15 mouse cellular contexts compared by ENCODE assay signal in the genomic region with DNA sequence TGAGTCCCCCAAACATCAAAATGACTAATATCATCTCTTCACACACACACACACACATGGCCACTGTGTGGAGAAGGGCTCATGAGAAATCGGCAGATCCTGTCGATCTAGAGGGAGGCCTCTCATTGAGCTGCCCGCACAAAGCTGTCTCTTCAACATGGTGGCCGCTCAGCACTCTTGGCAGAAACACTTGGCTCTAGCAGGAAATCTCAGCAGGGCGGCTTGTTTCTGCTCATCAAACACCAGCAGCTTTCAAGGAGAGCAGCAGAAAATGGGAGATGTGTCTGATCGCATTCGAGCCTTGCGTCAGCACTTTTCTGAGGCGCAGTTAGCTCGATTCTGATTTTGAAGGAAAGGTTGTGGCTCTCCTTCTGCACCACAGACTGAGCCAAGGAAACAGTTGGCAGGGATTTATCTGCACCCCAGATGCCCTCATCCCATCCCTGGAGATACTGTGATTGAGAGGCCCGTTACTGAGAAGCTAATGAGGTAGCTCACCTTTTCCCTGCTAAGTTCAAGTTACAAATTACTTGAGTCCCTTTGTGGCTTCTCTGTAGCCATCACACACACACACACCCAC.
DNase-seq lines count a peak whose midpoint lies in the region; ATAC-seq and TF ChIP-seq lines count a peak whose summit lies in the region.
"Had no signal": no experiment of that assay in that cellular context is flagged by ENCODE, and none has a peak within 500 bp of the region (broad histone marks: within the 10 kb centered on the region; RNA-seq: fewer than 3 reads in every experiment).

No protein-coding gene starts in this region.

- no peak overlapping the region for H3K9ac ChIP-seq in intestine, postnatal 0 days (ENCODE audit: low read depth, low read length)
- H3K9ac ChIP-seq: kidney, embryonic 15.5 days; liver, embryonic 13.5 days had no signal

- no peak for ATAC-seq in intestine, postnatal 0 days
- ATAC-seq: Patski had no signal

- WGBS in hindbrain, embryonic 10.5 days: 81% methylated on average over 11 of the region's 11 CpGs
- WGBS in intestine, postnatal 0 days: 91% methylated on average over 11 of the region's 11 CpGs

- no peaks in the 10 kb centered on the region for H3K27me3 ChIP-seq in E14TG2a.4 (ENCODE audit: insufficient read depth, low read length)
- no peaks in the 10 kb centered on the region; the same call in 1 of the 2 replicates for H3K27me3 ChIP-seq in hindbrain, embryonic 10.5 days (ENCODE audit: insufficient read depth, poor library complexity, severe bottlenecking)
- H3K27me3 ChIP-seq in intestine, postnatal 0 days (replicated peaks; ENCODE audit: control insufficient read depth, insufficient read depth, low read length): no peaks in the 10 kb centered on the region
- H3K27me3 ChIP-seq: kidney, embryonic 15.5 days; liver, embryonic 13.5 days; Patski had no signal

- H3K4me1 ChIP-seq in E14TG2a.4 (replicated peaks; ENCODE audit: low read depth, low read length): peaks cover 63% of the 10 kb centered on the region
- H3K4me1 ChIP-seq in hindbrain, embryonic 10.5 days (replicated peaks): peaks cover 67% of the 10 kb centered on the region
- H3K4me1 ChIP-seq in intestine, postnatal 0 days (replicated peaks; ENCODE audit: control insufficient read depth, insufficient read depth, low read length): no peaks in the 10 kb centered on the region
- H3K4me1 ChIP-seq: megakaryocyte, embryonic 14.5 days had no signal

- peak; percentile 11 to 31 for DNase-seq in layer of hippocampus, adult 18-20 months (ENCODE audit: low spot score in 2 of 2)
- no peak for DNase-seq in layer of hippocampus, adult 9-10 months (ENCODE audit: low spot score)
- DNase-seq in cerebellum, adult 18-20 months: peak; percentile 83 to 84
- no peak for DNase-seq in hindbrain, embryonic 10.5 days (ENCODE audit: low spot score)
- DNase-seq in yolk sac, embryonic 10.5 days (ENCODE audit: low spot score): no peak
- DNase-seq in ovary, adult 18-20 months (ENCODE audit: low spot score): no peak
- DNase-seq: adrenal gland, postnatal 25 days; heart, postnatal 14 days; liver, embryonic 13.5 days; spleen, adult 18-20 months had no signal

- H3K4me3 ChIP-seq in E14TG2a.4 (replicated peaks; ENCODE audit: low read length): 0 out of 2 replicates have a peak overlapping the region, but pooled peaks have one; percentile 37
- no peak overlapping the region for H3K4me3 ChIP-seq in hindbrain, embryonic 10.5 days
- H3K4me3 ChIP-seq in intestine, postnatal 0 days (ENCODE audit: low read depth, low read length): no peak overlapping the region
- H3K4me3 ChIP-seq: kidney, embryonic 15.5 days; liver, embryonic 13.5 days; megakaryocyte, embryonic 14.5 days had no signal

- TF ChIP-seq CTCF in E14TG2a.4 (conservative IDR thresholded peaks at IDR 0.05; ENCODE audit: low read length): no peak
- no peak for TF ChIP-seq CTCF in intestine, postnatal 0 days (IDR thresholded peaks at IDR 0.05; ENCODE audit: low read depth)

- H3K36me3 ChIP-seq in E14TG2a.4 (ENCODE audit: insufficient read depth, low read length): no peaks in the 10 kb centered on the region
- H3K36me3 ChIP-seq in hindbrain, embryonic 10.5 days: no peaks in the 10 kb centered on the region
- no peaks in the 10 kb centered on the region for H3K36me3 ChIP-seq in intestine, postnatal 0 days (ENCODE audit: control insufficient read depth, insufficient read depth)
- H3K36me3 ChIP-seq: kidney, embryonic 15.5 days; liver, embryonic 13.5 days had no signal

- H3K9me3 ChIP-seq in E14TG2a.4 (ENCODE audit: low read length): no peaks in the 10 kb centered on the region
- no peaks in the 10 kb centered on the region for H3K9me3 ChIP-seq in hindbrain, embryonic 10.5 days
- no peaks in the 10 kb centered on the region for H3K9me3 ChIP-seq in intestine, postnatal 0 days (ENCODE audit: control insufficient read depth)
- H3K9me3 ChIP-seq: kidney, embryonic 15.5 days; liver, embryonic 13.5 days; megakaryocyte, embryonic 14.5 days had no signal

- H3K4me2 ChIP-seq in intestine, postnatal 0 days (replicated peaks; ENCODE audit: low read depth): no peak overlapping the region
- H3K4me2 ChIP-seq: kidney, embryonic 15.5 days; liver, embryonic 13.5 days had no signal

- peak overlapping the region; percentile 85 for H3K27ac ChIP-seq in hindbrain, embryonic 10.5 days
- no peak overlapping the region for H3K27ac ChIP-seq in intestine, postnatal 0 days (ENCODE audit: low read depth, low read length)
- H3K27ac ChIP-seq: kidney, embryonic 15.5 days; liver, embryonic 13.5 days had no signal

Comparison
In these comparisons a context has a peak if more than half of its experiments do, and no peak if none do; other contexts are left out.
1. DNase-seq: peak in layer of hippocampus, adult 18-20 months (2 of 2) and cerebellum, adult 18-20 months (2 of 2); none in layer of hippocampus, adult 9-10 months (single experiment), hindbrain, embryonic 10.5 days (single experiment), yolk sac, embryonic 10.5 days (single experiment) and ovary, adult 18-20 months (single experiment).